Mouse (Mus musculus) testis, postnatal 14 days (tissue): ENCODE measurements around the gene Nfs1.
"Not testable (repeated sequence)": the region's sequence is repeated elsewhere in the genome, so short reads cannot be mapped to it uniquely, and the experiment has no call there.

ENCODE experiments used
- DNase-seq: peaks from one replicate; pipeline ENCODE4 v3.0.0; 2021; ENCODE audit warnings: low spot score

Gene Nfs1

GRCm38 (mm10) chr2:156145486-156146130, 1.6 kb upstream of the Nfs1 start:
- DNase-seq = no peak

GRCm38 (mm10) chr2:156143367-156143766, 619 bp downstream of the Nfs1 start:
- no peak for DNase-seq

GRCm38 (mm10) chr2:156142820-156143219, 1.2 kb downstream of the Nfs1 start:
- DNase-seq = no peak

DNA sequence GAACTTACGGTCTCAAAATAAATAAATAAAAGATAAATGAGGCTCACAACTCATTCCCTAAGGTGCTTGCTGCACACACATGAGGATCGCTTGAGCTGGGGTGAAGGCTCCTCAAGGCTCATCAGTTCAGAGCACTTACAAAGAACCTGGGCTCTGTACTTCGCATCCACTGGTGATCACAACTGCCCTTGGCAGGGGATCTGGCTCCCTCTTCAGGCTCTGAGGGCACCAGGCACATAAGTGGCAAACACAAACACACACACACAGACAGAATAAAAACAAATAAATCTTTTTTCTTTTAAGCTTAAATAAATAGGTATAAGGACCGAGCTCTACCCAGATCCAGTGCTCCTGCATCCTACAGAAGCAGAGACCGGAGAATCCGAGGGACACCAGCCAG, 8.3 kb downstream of the Nfs1 start:
- no peak for DNase-seq

GRCm38 (mm10) chr2:156134161-156134560, 9.8 kb downstream of the Nfs1 start:
- no peak for DNase-seq

DNA sequence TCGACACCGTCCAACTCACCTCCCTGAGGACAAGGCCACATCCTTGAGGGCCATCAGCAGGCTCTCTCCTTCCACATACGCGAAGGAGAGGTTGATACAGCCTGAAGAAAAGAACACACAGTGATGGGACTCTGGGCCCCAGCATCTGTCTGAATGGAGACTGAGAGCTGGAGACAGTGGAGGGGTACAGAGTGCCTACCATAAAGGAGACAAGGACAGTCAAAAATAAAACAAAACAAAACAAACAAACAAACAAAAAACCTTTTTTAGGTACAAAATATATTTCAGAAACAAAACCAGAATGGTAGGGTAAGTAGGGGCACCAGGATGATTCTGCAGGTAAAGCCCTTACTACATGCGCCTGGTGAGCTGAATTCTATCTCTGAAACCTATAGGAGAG, 17.0 kb downstream of the Nfs1 start, which contains the start of gene Gm28036:
Gene Gm28036 (minus strand): TSS at position 101 of the 400 bp plus-strand sequence.
- no peak for DNase-seq

- no peak for DNase-seq
These were observed 20.3 kb downstream of the Nfs1 start for GRCm38 (mm10) chr2:156123731-156124130.

DNA sequence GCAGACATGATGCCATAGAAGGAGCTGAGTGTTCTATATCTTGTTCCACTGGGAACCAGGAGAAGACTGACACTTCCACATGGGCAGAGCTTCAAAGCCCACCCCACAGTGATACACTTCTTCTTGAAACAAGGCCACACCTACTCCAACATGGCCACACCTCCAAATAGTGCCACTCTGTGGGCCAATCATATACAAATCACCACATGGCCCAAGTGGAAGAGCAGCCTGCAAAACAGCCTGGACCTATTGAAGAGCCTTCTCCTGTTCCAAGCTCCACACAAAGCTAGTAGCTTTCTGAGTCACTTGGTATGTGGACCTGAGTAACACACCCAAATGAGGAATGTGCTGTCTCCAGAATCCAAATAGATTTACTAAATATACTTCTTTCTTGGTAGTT, 24.4 kb downstream of the Nfs1 start:
- DNase-seq = no peak

GRCm38 (mm10) chr2:156112080-156112423, 31.9 kb downstream of the Nfs1 start:
- DNase-seq = not testable (repeated sequence)

DNA sequence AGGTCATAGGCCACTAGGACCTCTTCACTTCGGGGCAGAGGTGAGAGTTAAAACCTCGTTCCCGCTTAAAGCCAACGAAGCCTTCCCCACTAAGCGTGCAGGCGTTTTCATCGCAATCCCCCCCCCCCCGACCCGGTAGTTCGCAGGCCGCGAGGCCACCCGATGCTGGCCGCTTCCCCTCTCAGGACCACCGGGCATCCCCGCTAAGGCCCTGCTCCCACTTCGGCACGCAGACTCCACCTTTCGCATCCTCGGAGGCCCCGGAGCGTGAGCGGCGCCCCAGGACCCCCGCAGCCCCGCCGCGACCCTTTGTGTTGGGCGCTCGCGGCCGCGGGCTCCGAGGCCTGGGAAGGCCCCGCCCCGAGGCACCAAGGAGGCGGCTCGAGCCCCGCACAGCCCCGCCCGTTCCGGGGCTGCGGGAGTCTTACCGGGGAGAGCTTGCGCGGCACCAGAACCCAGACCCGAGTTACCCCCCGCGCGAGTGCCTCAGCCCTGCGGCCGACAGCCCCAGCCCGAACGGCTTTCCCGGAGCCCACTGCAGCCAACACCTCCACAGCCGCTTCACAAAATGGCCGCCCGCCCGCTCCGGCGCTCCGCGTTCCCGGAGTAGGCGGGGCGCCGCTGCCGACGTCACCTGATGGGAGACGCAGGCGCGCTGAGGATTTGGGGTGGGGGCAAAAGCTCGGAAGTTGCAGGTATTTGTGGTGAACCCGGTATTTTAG, 32.5 kb downstream of the Nfs1 start, which contains the start of the genes Cpne1 and Rbm12:
Gene Cpne1 (minus strand): TSS at position 608 of the 722 bp plus-strand sequence.
Gene Rbm12 (minus strand): TSS at position 621 of the 722 bp plus-strand sequence.
- DNase-seq = peak; percentile 92

DNA sequence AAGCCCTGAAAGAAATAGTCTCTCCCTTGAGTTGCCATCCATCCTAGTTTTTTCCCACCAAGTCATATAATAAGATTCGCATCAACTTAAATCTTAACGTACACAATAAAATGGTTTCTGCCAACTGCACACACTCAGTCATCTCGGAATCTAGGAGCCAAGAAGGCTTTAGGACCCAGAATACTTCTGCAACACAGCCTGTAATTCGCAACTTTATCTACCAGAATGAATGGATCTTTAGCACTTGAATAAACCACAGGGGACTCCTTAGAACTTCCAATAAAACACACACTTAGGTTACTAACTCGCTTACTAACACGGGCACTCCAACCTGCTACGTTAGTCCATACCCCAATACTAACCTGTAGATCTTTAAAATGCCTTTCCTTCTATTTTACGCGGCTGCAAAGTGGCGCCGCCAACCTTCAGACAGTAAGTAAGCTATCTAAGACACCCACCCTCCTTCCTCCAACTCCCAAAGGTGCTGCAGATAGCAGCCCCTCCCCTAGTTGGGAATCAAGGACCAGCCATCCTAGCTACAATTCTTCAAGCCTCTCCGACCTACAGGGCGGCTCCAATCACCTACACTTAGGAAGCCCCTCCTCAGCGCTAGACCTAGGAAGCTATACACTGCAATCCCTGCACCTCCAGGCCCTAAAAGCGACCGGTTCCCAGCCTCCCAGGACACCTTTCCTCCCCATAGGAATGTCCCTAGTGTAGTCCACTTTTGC, 33.2 kb downstream of the Nfs1 start:
- DNase-seq = peak; percentile 23

DNA sequence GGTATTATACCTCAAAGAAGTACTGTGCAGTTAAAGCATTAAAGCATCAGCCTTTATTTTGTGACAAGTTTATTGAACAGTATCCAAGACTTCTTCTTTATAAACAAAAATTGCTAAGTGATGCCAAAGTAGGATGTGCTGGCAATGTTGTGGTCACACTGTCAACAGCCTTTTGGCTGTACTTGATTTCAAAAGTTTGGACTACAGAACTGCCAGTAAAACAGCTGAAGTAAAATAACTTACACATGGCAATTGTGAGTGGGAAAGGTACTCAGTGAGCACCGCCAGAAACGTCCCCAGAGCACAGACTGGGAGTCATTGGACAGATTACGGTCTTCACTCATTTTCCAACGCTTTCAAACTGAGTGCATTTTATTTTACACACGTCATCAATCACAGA, 52.1 kb downstream of the Nfs1 start:
- no peak for DNase-seq

DNA sequence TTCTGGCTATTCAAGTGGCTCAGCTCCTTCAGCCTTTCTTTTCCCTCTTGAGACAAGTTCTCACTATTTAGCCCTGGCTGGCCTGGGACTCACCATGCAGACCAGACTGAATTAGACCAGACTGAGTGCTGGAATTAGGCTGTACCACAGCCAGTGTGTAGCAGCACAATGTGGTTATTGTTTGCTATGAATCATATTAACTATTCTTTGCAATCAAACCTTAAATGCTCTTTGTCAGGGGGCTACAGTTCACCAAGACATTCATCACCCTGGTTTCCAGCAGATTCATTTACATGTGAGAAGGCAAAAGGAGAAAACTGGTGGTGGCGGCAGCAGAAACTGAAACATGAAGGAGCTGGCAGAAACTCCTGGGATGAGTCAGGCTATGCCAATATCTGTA, 54.2 kb downstream of the Nfs1 start:
- no peak for DNase-seq

DNA sequence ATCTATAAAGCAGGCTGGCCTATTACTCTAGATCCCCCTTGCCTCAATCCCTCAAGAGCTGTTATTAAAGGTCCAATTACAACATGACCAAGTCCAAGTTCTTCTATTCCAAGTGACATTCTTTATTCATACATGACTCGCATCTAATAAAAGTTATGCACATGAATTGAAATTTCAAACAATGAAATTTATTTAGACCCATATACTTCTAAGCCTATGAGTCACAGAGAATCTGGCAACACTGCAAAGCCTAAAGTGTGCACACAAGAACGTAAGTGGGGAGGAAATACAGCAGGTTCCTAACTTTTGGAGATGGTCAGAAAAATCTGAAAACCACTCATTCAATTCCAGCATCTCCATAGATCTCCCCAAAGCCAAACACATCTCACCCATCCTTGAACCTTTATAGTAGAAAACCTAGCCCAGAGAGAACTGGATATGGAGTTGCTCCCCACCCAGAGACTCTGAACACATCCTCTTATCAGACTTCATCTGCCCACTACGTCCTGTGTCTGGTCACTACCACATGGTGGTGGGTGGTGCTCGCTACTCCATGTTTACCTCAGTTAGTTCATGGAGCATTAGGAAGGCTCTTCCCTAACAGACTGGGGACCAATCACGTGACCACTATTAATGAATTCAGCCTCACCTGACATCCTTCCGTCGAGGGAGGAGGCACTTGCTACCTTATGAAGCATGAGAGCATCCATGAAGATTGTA, 56.4 kb downstream of the Nfs1 start:
- DNase-seq = no peak

DNA sequence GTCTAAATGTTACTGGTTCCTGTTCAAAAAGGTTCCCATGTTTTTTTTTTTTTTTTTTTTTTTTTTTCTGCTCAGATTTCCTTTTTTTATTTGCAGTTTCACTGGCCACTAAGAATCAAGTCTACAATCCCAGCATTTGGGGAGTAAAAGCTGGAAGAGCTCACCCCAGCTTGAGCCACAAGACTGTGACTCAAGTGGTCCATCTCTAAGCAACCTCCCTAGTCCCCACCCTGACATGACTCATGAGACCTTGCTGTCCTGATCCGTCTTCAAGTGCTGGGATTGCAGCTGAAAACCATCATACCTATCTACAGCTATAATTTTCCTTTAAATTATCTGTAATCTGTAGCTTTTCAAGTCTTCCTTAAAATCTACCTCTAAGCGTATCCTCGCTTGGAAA, 59.4 kb downstream of the Nfs1 start:
- no peak for DNase-seq

- DNase-seq = no peak
These were observed 63.6 kb downstream of the Nfs1 start for GRCm38 (mm10) chr2:156080391-156080790.

DNA sequence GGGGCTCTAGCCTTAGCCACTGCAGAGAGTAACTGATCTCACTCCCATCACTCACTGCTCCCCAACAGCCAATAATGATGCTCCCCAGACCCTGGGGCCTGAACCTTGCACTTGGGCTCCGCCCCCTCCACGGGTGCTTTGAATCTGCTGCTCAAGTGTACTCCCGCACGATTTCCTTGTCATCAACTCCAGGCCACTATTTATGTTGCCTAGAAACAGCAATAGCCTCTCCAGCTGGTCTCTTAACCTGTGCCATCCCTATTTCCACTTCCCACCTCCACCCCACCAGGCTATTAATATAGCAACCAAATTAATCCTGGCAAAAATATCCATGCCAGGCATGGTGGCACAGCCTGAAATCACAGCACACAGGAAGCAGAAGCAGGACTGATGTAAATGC, 64.3 kb downstream of the Nfs1 start:
- DNase-seq = no peak

DNA sequence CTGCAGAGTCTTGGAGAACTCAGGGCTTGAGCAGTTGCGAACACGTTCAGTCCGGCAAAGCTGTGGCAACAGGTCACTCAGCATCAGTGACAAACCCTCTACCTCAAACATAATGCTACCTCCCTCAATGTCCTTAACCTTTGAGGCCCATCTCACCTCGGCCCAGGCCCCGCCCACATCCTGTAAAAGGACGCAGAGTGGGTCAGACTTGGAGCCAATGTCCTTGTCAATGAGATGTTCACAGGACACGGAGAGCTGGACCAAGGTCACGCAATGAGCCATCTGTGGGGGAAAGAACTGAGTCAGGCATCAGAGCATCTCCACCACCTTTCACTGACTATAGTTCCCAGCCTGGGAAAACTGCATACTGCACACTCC, 64.8 kb downstream of the Nfs1 start:
- no peak for DNase-seq

DNA sequence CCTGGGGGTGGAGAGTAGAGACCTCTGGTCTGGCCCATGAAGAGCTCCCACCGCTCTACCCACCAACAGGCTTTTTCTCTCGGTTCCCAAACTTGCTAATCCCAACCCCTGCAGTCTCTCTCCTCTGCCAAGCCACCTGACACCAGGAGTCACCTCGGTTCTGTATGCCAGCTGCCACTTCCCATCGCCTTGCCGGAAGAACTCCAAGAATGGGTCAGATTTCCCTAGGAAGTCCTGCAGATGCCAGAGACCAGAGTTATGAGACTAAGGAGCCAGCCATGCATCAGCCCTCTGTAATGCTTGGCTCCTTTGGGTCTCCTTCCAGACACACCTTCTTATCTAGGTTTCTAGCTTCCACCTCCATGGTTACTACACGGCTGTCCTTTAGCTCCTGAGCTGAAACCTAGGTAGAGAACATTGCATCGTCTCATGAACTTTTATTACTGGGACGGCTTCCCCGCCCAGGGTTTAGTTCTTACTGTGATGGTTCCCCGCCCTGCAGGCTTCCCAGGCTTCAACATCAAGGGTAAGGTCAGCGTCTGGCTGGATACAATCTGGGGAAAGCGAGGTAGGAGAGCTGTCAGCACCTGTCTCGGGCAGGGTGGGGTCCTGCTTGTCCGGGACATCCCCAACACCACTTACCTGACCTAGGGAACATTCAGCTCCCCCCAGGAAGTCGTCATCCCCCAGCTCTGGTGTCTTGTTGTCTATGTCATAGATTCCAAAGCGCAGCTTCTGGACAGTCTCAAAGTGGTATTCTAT, 65.4 kb downstream of the Nfs1 start:
- no peak for DNase-seq

- DNase-seq = no peak
These were observed 66.5 kb downstream of the Nfs1 start for GRCm38 (mm10) chr2:156077461-156077860.

- DNase-seq = no peak
These were observed 70.3 kb downstream of the Nfs1 start for GRCm38 (mm10) chr2:156073725-156074124.
